ENCODE assay signal across 18 mouse cellular contexts in the genomic region with DNA sequence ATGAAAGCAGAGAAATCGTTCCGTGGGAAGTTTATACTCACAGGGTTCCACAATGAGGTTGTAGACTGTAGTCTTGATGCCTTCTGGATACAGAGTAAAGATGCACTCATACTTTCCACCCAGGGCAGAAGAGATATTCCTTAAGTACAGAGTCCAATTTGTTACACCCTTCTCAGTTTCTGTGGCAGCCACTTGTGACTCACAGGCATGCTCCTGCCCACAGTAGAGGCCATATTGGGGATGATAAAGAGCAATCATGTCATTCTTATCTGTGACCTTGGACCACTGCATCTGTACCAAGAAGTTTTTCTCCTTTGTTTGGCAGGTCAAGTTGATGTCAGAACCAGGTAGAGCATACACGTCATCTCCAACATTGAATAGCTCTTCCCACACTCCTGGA. TPM values are rescaled to one million over a fixed set of nuclear protein-coding genes. Genes with fewer than 3 reads are reported as not detected.
"Had no signal": no experiment of that assay in that cellular context is flagged by ENCODE, and none has a peak within 500 bp of the region (broad histone marks: within the 10 kb centered on the region; RNA-seq: fewer than 3 reads in every experiment).

No protein-coding gene starts in this region.

- ATAC-seq: midbrain, embryonic 13.5 days; midbrain, embryonic 15.5 days had no signal

- H3K27me3 ChIP-seq: megakaryocyte, embryonic 14.5 days; midbrain, embryonic 13.5 days; midbrain, embryonic 15.5 days; neural tube, embryonic 12.5 days; stomach, embryonic 15.5 days had no signal

- H3K9ac ChIP-seq: lung, embryonic 14.5 days; midbrain, embryonic 13.5 days; midbrain, embryonic 15.5 days; neural tube, embryonic 12.5 days; stomach, embryonic 15.5 days had no signal

- H3K4me1 ChIP-seq: midbrain, embryonic 13.5 days; neural tube, embryonic 12.5 days; stomach, embryonic 15.5 days had no signal

- H3K4me3 ChIP-seq: megakaryocyte, embryonic 14.5 days; midbrain, embryonic 13.5 days; midbrain, embryonic 15.5 days; neural tube, embryonic 12.5 days; stomach, embryonic 15.5 days had no signal

- DNase-seq: lung, adult 18-20 months; lung, embryonic 14.5 days; lung, postnatal 10 days; lung, postnatal 36 days; right cerebral cortex, postnatal 14 days; thymus, adult 18-20 months; thymus, postnatal 14 days; thymus, postnatal 36 days had no signal

- H3K27ac ChIP-seq: macrophage; midbrain, embryonic 13.5 days; midbrain, embryonic 15.5 days; neural tube, embryonic 12.5 days; stomach, embryonic 15.5 days; stomach, postnatal 0 days had no signal

- H3K9me3 ChIP-seq: megakaryocyte, embryonic 14.5 days; midbrain, embryonic 13.5 days; midbrain, embryonic 15.5 days; neural tube, embryonic 12.5 days; stomach, embryonic 15.5 days had no signal

- H3K36me3 ChIP-seq: midbrain, embryonic 13.5 days; midbrain, embryonic 15.5 days; neural tube, embryonic 12.5 days; stomach, embryonic 15.5 days had no signal

- H3K4me2 ChIP-seq: lung, embryonic 14.5 days; midbrain, embryonic 11.5 days; midbrain, embryonic 13.5 days; midbrain, embryonic 15.5 days; neural tube, embryonic 12.5 days; stomach, embryonic 15.5 days had no signal

RNA-seq across cellular contexts. Expression of a gene that starts 2.4 kb away (rescaled TPM):
- total RNA-seq: midbrain, postnatal 0 days had no signal
- polyA plus RNA-seq: lung, embryonic 14.5 days; midbrain, embryonic 11.5 days; midbrain, embryonic 13.5 days; midbrain, embryonic 15.5 days; neural tube, embryonic 12.5 days had no signal

RNA-seq across cellular contexts. Expression of a gene that starts 37.2 kb away (rescaled TPM):
- total RNA-seq: neutrophil, adult 5-6 weeks had no signal
